Mouse (Mus musculus) lung, embryonic 14.5 days (tissue): ENCODE data around the gene Ska2. TPM values are rescaled to one million over a fixed set of nuclear protein-coding genes. Genes with fewer than 3 reads are reported as not detected.

Experiments used
- ATAC-seq: fragments of 200-750 bp; cut with Nextera tagmentation; 2 replicates; pipeline ENCODE4 v1.8.0; 2017; ENCODE audit warnings: mild to moderate bottlenecking, moderate TSS enrichment, moderate library complexity; ENCODE audit not compliant: insufficient read depth
- DNase-seq: peaks from one replicate; pipeline ENCODE4 v3.0.0-alpha.2; 2015
- H3K27ac ChIP-seq: fragments of 300-500 bp; sonication (generic); 2 replicates; pipeline ENCODE4 v1.5.1; 2014; ENCODE audit warnings: low read depth, mild to moderate bottlenecking, moderate library complexity
- H3K27me3 ChIP-seq: fragments of 300-500 bp; sonication (generic); 2 replicates; pipeline ENCODE4 v1.6.1; 2014; ENCODE audit warnings: low read length, control low read depth; ENCODE audit not compliant: insufficient read depth
- H3K36me3 ChIP-seq: fragments of 300-500 bp; sonication (generic); 2 replicates; pipeline ENCODE4 v1.6.1; 2014; ENCODE audit warnings: control low read depth; ENCODE audit not compliant: insufficient read depth
- H3K4me1 ChIP-seq: fragments of 300-500 bp; sonication (generic); 2 replicates; pipeline ENCODE4 v1.6.1; 2014; ENCODE audit warnings: antibody characterized with exemption, control low read depth; ENCODE audit not compliant: insufficient read depth
- H3K4me2 ChIP-seq: fragments of 300-500 bp; sonication (generic); 2 replicates; pipeline ENCODE4 v1.6.1; 2014; ENCODE audit warnings: mild to moderate bottlenecking
- H3K4me3 ChIP-seq: fragments of 300-500 bp; sonication (generic); 2 replicates; pipeline ENCODE4 v1.5.1; 2014; ENCODE audit warnings: low read depth, low read length
- H3K9ac ChIP-seq: fragments of 300-500 bp; sonication (generic); 2 replicates; pipeline ENCODE4 v1.6.1; 2014
- H3K9me3 ChIP-seq: fragments of 300-500 bp; sonication (generic); 2 replicates; pipeline ENCODE4 v1.6.1; 2016; ENCODE audit warnings: low read depth, low read length, control low read depth
- CTCF ChIP-seq: IDR thresholded peaks from 2 replicates; pipeline ENCODE4 v1.5.1; 2016; ENCODE audit warnings: antibody characterized with exemption, low read depth
- WGBS: fragments of 180-500 bp; shearing (Covaris S2); extraction: QIAGEN DNeasy Blood & Tissue Kit; methylation state at CpG from one replicate; pipeline ENCODE4 v1.1.7; 2014; 5-methylcytosine and 5-hydroxymethylcytosine counted together
- polyA plus RNA-seq: library from polyadenylated mRNA; unstranded; fragments of >200 nt; fragmentation: Nextera tagmentation; extraction: Ambion mirVana; gene quantifications from 2 replicates; pipeline ENCODE4 v1.2.1, GENCODE M21; 2014

Ska2 gene
- polyA plus RNA-seq, 1 experiment from 2014 or later, result 81.7 TPM

GRCm38 (mm10) chr11:87125562-87125961 is 16.5 kb downstream of the Ska2 start:
- H3K4me1 ChIP-seq, result no peaks in the 10 kb centered on the region
- H3K4me3 ChIP-seq, result peak overlapping the region; percentile 88; the same call in 1 of the 2 replicates
- no peak overlapping the region for H3K9ac ChIP-seq
- H3K4me2 ChIP-seq, result peak overlapping the region; percentile 72
- no peak for DNase-seq
- H3K27me3 ChIP-seq, result no peaks in the 10 kb centered on the region
- no peak for TF ChIP-seq CTCF
- no peaks in the 10 kb centered on the region for H3K9me3 ChIP-seq
- 42% methylated on average over 4 of the region's 4 CpGs for WGBS
- H3K36me3 ChIP-seq, result peaks cover 43% of the 10 kb centered on the region
- ATAC-seq, result no peak
- 0 out of 2 replicates have a peak overlapping the region, but pooled peaks have one; percentile 4 for H3K27ac ChIP-seq

GRCm38 (mm10) chr11:87126281-87126823 is 17.3 kb downstream of the Ska2 start:
- DNase-seq (peak; percentile 55), ATAC-seq (peak; percentile 2; the same call in 1 of the 2 replicates)
- TF ChIP-seq CTCF, result no peak
- no peaks in the 10 kb centered on the region for H3K9me3 ChIP-seq
- peak overlapping the region; percentile 72 for H3K4me2 ChIP-seq
- peak overlapping the region; percentile 75 for H3K27ac ChIP-seq
- 2% methylated on average over 12 of the region's 12 CpGs for WGBS
- H3K4me3 ChIP-seq, result peak overlapping the region; percentile 88
- peak overlapping the region; percentile 43 for H3K9ac ChIP-seq
- H3K4me1 ChIP-seq, result no peaks in the 10 kb centered on the region
- H3K27me3 ChIP-seq, result no peaks in the 10 kb centered on the region
- peaks cover 35% of the 10 kb centered on the region for H3K36me3 ChIP-seq

DNA sequence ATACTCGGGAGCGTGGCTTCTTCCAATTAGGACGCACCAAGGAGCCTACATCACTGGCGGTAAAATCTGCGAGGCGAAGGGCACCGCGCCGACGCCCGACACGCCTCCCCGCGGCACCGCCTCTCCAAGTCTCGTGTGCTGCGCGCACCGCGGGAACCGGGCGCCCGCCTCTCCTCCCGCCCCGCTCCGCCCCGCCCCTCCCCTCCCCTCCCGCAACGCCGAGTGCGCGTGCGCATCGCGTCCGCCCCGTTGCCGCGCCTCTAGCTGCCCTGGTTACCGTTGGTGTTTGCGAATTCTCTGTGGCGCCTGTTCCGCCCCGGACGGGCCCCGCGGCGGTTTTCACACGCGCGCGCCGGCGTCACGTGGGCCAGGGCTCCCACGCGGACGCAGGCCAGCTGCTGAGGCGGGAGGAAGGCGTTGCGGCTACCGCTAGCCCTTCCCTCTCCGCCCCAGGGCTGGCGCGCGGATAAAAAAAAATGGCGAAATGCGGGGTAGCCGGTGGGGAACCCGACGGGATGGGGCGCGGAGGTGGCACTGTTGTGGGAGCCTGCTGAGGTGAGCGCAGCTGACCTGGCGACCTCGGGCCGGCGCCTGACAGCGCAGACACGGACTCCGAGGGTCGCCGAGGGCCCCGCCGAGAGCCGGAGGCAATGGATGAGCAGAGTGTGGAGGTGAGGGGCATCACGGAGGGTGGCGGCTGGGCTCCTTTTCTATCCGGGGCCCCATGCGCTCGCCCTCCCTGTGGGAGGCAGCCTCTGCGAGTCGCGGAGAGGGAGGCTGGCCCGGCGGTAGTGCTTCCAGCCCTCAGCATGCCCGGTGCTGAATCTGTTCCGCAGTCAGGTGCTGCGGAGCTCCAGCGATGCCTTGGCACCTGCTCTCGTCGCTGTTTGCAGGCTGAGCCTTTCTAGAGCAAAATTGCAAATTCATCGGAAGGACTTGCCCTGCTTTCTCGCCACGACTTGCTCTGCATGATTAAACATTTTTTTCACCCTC is 18.1 kb downstream of the Ska2 start, which contains the start of gene Trim37:
Gene Trim37, plus strand, starts transcription at position 254 of the 993 bp plus-strand sequence.
- peak within 1 kb of the TSS; percentile 72 for H3K4me2 ChIP-seq
- WGBS, result under 1% methylated on average over 94 of the region's 105 CpGs

DNA sequence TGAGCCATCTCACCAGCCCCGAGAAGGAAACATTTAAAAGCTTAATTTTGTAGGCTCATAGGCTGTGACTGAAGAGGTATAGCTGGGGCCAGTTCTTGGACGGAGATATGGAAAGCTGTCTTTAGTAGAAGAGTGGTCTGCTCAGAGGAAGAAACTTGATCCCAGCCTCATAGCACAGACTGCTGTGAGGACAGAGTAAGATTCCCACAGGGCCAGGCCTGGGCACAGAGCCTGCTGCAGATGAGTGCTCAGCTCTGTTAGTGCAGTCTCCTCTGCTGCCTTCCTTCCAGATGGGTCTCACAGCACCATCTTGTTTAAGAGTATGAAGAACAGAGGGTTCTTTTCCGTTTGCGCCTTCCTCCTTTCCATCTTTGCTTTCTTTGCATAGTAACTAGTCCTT is 27.2 kb downstream of the Ska2 start:
- DNase-seq, result no peak
- no peak for TF ChIP-seq CTCF
- 82% methylated on average over 4 of the region's 4 CpGs for WGBS

More for the DNA sequence above, 18.1 kb downstream of the Ska2 start, which contains the start of gene Trim37:
- H3K4me3 ChIP-seq, result peak within 1 kb of the TSS; percentile 88
- no peaks in the 10 kb centered on the region for H3K9me3 ChIP-seq
- no peaks in the 10 kb centered on the region for H3K27me3 ChIP-seq
- ATAC-seq, result peak; percentile 94
- H3K4me1 ChIP-seq, result no peaks in the 10 kb centered on the region
- TF ChIP-seq CTCF, result no peak
- peak within 1 kb of the TSS; percentile 75 for H3K9ac ChIP-seq
- DNase-seq, result peak; percentile 94
- H3K36me3 ChIP-seq, result peaks cover 30% of the 10 kb centered on the region
- peak within 1 kb of the TSS; percentile 86 for H3K27ac ChIP-seq

DNA sequence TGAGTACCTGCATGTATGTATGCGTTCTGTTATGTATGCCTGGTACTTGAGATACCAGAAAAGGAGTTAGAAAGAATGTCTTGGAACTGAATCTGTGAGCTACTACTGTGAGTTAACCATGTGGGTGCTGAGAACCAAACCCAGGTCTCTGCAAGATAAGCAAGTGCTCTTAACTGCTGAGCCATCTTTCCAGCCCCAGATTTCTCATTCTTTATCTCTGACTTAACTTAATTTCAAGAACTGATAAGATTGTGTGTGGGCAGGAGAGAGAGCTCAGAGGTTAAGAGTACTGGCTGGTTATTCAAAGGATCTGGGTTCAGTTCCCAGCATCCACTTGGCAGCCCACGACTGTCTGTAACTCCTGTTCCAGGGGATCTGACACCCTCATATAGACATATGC is 49.0 kb downstream of the Ska2 start:
- WGBS, result 83% methylated on average over 2 of the region's 2 CpGs

More for the DNA sequence above, 27.2 kb downstream of the Ska2 start:
- no peak overlapping the region for H3K4me2 ChIP-seq
- H3K4me3 ChIP-seq, result no peak overlapping the region
- no peaks in the 10 kb centered on the region for H3K9me3 ChIP-seq
- H3K27me3 ChIP-seq, result no peaks in the 10 kb centered on the region
- no peak overlapping the region for H3K9ac ChIP-seq
- no peaks in the 10 kb centered on the region for H3K4me1 ChIP-seq
- peaks cover 9% of the 10 kb centered on the region for H3K36me3 ChIP-seq
- ATAC-seq, result no peak
- H3K27ac ChIP-seq, result no peak overlapping the region

DNA sequence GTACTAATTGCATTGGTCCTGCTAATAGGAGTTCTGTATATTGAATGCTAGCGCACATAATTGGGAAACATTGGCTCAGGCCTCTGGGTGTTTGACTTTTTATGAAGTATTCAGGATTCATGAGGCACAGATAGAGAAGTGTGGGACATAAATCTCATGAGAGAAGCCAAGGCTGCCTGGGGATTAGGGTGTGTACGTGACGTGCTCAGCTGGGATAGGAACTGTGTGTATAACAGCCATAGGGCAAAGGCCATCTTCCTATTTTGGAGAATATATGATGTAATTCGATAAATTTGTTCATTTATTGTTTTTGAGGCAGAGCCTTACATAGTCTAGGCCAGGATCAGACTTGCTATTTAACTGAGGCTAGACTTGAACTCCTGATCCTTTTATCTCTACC is 53.7 kb downstream of the Ska2 start:
- DNase-seq (peak; percentile 28), ATAC-seq (no peak)
- no peaks in the 10 kb centered on the region for H3K4me1 ChIP-seq
- no peak overlapping the region for H3K4me3 ChIP-seq
- H3K4me2 ChIP-seq, result no peak overlapping the region
- no peak overlapping the region for H3K9ac ChIP-seq
- H3K36me3 ChIP-seq, result peaks cover 42% of the 10 kb centered on the region
- WGBS, result 64% methylated on average over 4 of the region's 4 CpGs
- H3K9me3 ChIP-seq, result no peaks in the 10 kb centered on the region
- no peak for TF ChIP-seq CTCF
- H3K27me3 ChIP-seq, result no peaks in the 10 kb centered on the region
- H3K27ac ChIP-seq, result no peak overlapping the region

More for the DNA sequence above, 49.0 kb downstream of the Ska2 start:
- no peak overlapping the region for H3K4me3 ChIP-seq
- ATAC-seq (no peak), DNase-seq (no peak)
- H3K9me3 ChIP-seq, result no peaks in the 10 kb centered on the region
- peaks cover 12% of the 10 kb centered on the region; the same call in 1 of the 2 replicates for H3K36me3 ChIP-seq
- H3K27me3 ChIP-seq, result no peaks in the 10 kb centered on the region
- no peak overlapping the region for H3K9ac ChIP-seq
- no peaks in the 10 kb centered on the region for H3K4me1 ChIP-seq
- TF ChIP-seq CTCF, result no peak
- no peak overlapping the region for H3K4me2 ChIP-seq
- H3K27ac ChIP-seq, result no peak overlapping the region

DNA sequence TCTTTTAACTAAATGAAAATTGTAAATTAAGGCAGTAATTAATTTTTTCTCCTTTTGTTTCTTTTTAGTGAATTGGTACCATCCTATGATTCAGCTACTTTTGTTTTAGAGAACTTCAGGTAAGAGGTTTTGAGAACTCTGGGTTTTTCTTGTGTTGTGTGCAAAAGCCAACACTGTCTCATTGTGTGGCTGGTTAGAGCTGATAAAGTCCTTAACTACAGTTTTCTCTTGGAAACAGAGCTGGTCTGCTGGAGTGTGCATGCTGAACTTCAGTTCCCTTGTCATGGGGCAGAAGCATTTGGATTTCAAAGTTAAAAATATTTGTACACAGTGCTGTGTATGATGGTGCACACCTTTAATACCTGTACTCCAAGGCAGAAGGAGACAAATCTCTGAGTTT is 54.7 kb downstream of the Ska2 start:
- Histone ChIP-seq H3K27me3 (no peaks in the 10 kb centered on the region), H3K4me3 (no peak overlapping the region), H3K9me3 (no peaks in the 10 kb centered on the region), H3K4me2 (no peak overlapping the region), H3K27ac (no peak overlapping the region), H3K9ac (no peak overlapping the region), H3K36me3 (peaks cover 51% of the 10 kb centered on the region), H3K4me1 (no peaks in the 10 kb centered on the region)
- DNase-seq, result no peak
- ATAC-seq, result no peak
- TF ChIP-seq CTCF, result no peak
